Mouse (Mus musculus): ENCODE data around the gene Cacna2d2. TPM values are rescaled to one million over a fixed set of nuclear protein-coding genes. Genes with fewer than 3 reads are reported as not detected.

The Cacna2d2 gene
- polyA plus RNA-seq, 1 experiment from 2014 or later, result 0.77 TPM

DNA sequence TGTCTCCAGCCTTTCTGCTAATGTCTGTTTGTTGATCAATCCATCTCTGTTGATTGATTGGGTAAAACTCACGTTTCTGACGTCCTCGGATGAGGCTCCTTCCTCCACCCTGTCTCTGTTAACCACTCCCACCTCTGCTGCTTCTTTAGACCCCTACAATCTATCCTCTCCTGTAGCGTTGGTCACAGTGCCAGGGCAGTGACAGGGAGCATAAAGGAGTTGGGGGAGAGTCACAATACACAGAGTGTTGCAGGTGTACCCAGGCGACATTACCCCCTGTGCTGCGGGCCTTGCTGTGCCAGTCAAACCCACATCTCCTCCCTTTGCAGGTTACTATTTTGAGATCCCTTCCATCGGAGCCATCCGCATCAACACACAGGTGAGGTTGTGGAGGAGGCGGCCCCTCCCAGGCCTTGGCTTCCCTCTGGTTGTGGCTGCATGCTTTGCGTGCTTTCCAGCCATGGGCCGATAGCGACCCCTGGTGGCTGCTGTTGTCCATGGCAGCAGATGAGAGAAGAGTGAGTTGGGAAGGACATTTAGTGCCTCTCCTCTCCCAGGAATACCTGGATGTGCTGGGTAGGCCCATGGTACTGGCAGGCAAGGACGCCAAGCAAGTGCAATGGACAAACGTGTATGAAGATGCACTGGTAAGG lies 115.0 kb downstream of the Cacna2d2 start:
- peak; percentile 53 for ATAC-seq
- no peak overlapping the region for H3K4me2 ChIP-seq (ENCODE audit: low read depth, low read length)
- no peaks in the 10 kb centered on the region for H3K36me3 ChIP-seq (ENCODE audit: control insufficient read depth, insufficient read depth, low read length)
- no peaks in the 10 kb centered on the region for H3K27me3 ChIP-seq (replicated peaks; ENCODE audit: control insufficient read depth, insufficient read depth, low read length)
- no peak overlapping the region for H3K9ac ChIP-seq (ENCODE audit: low read depth, low read length)
- H3K4me1 ChIP-seq (ENCODE audit: control insufficient read depth, insufficient read depth, low read length), result no peaks in the 10 kb centered on the region
- 16% methylated on average over 14 of the region's 14 CpGs for WGBS
- H3K9me3 ChIP-seq (ENCODE audit: control insufficient read depth, low read length), result no peaks in the 10 kb centered on the region
- H3K27ac ChIP-seq (ENCODE audit: low read length), result no peak overlapping the region
- no peak overlapping the region for H3K4me3 ChIP-seq (ENCODE audit: low read length)

GRCm38 (mm10) chr9:107520331-107520730 lies 120.9 kb downstream of the Cacna2d2 start:
- WGBS, result 68% methylated on average over 6 of the region's 6 CpGs
- ATAC-seq, result no peak
- Histone ChIP-seq H3K27ac (ENCODE audit: low read length) (no peak overlapping the region), H3K36me3 (ENCODE audit: control insufficient read depth, insufficient read depth, low read length) (no peaks in the 10 kb centered on the region), H3K4me1 (ENCODE audit: control insufficient read depth, insufficient read depth, low read length) (peaks cover 24% of the 10 kb centered on the region), H3K27me3 (replicated peaks; ENCODE audit: control insufficient read depth, insufficient read depth, low read length) (peaks cover 4% of the 10 kb centered on the region; the same call in 1 of the 2 replicates), H3K9ac (ENCODE audit: low read depth, low read length) (no peak overlapping the region), H3K4me2 (ENCODE audit: low read depth, low read length) (no peak overlapping the region), H3K9me3 (ENCODE audit: control insufficient read depth, low read length) (no peaks in the 10 kb centered on the region), H3K4me3 (ENCODE audit: low read length) (no peak overlapping the region)

- H3K4me1 ChIP-seq (ENCODE audit: control insufficient read depth, insufficient read depth, low read length), result peaks cover 24% of the 10 kb centered on the region
- H3K9ac ChIP-seq (ENCODE audit: low read depth, low read length), result 0 out of 2 replicates have a peak overlapping the region, but pooled peaks have one; percentile 60
- WGBS, result 41% methylated on average over 5 of the region's 5 CpGs
- no peak overlapping the region for H3K27ac ChIP-seq (ENCODE audit: low read length)
- peaks cover 5% of the 10 kb centered on the region for H3K27me3 ChIP-seq (replicated peaks; ENCODE audit: control insufficient read depth, insufficient read depth, low read length)
- H3K36me3 ChIP-seq (ENCODE audit: control insufficient read depth, insufficient read depth, low read length), result no peaks in the 10 kb centered on the region
- H3K9me3 ChIP-seq (ENCODE audit: control insufficient read depth, low read length), result no peaks in the 10 kb centered on the region
- H3K4me2 ChIP-seq (ENCODE audit: low read depth, low read length), result peak overlapping the region; percentile 53; the same call in 1 of the 2 replicates
- no peak overlapping the region for H3K4me3 ChIP-seq (ENCODE audit: low read length)
- ATAC-seq, result no peak
These were observed 121.8 kb downstream of the Cacna2d2 start for GRCm38 (mm10) chr9:107521190-107521589.

GRCm38 (mm10) chr9:107521711-107522399 lies 122.4 kb downstream of the Cacna2d2 start:
- peaks cover 28% of the 10 kb centered on the region for H3K4me1 ChIP-seq (ENCODE audit: control insufficient read depth, insufficient read depth, low read length)
- peak overlapping the region; percentile 53 for H3K4me2 ChIP-seq (ENCODE audit: low read depth, low read length)
- H3K9me3 ChIP-seq (ENCODE audit: control insufficient read depth, low read length), result no peaks in the 10 kb centered on the region
- no peaks in the 10 kb centered on the region for H3K36me3 ChIP-seq (ENCODE audit: control insufficient read depth, insufficient read depth, low read length)
- H3K27ac ChIP-seq (ENCODE audit: low read length), result no peak overlapping the region
- H3K27me3 ChIP-seq (replicated peaks; ENCODE audit: control insufficient read depth, insufficient read depth, low read length), result peaks cover 7% of the 10 kb centered on the region
- 16% methylated on average over 25 of the region's 25 CpGs for WGBS
- H3K9ac ChIP-seq (ENCODE audit: low read depth, low read length), result peak overlapping the region; percentile 60
- peak; percentile 50 for ATAC-seq
- peak overlapping the region; percentile 31 for H3K4me3 ChIP-seq (ENCODE audit: low read length)

GRCm38 (mm10) chr9:107522400-107522711 lies 122.9 kb downstream of the Cacna2d2 start:
- Histone ChIP-seq H3K9me3 (ENCODE audit: control insufficient read depth, low read length) (no peaks in the 10 kb centered on the region), H3K27ac (ENCODE audit: low read length) (no peak overlapping the region), H3K9ac (ENCODE audit: low read depth, low read length) (peak overlapping the region; percentile 60), H3K4me1 (ENCODE audit: control insufficient read depth, insufficient read depth, low read length) (peaks cover 28% of the 10 kb centered on the region), H3K4me2 (ENCODE audit: low read depth, low read length) (peak overlapping the region; percentile 53), H3K36me3 (ENCODE audit: control insufficient read depth, insufficient read depth, low read length) (no peaks in the 10 kb centered on the region), H3K27me3 (replicated peaks; ENCODE audit: control insufficient read depth, insufficient read depth, low read length) (peaks cover 10% of the 10 kb centered on the region), H3K4me3 (ENCODE audit: low read length) (peak overlapping the region; percentile 31)
- 34% methylated on average over 2 of the region's 2 CpGs for WGBS
- ATAC-seq, result no peak

GRCm38 (mm10) chr9:107526198-107527026 lies 127.0 kb downstream of the Cacna2d2 start:
- H3K9ac ChIP-seq (ENCODE audit: low read depth, low read length), result peak overlapping the region; percentile 61
- H3K27ac ChIP-seq (ENCODE audit: low read length), result no peak overlapping the region
- 6% methylated on average over 44 of the region's 44 CpGs for WGBS
- peak; percentile 76 for ATAC-seq
- H3K4me2 ChIP-seq (ENCODE audit: low read depth, low read length), result peak overlapping the region; percentile 88
- H3K4me3 ChIP-seq (ENCODE audit: low read length), result peak overlapping the region; percentile 49
- no peaks in the 10 kb centered on the region for H3K9me3 ChIP-seq (ENCODE audit: control insufficient read depth, low read length)
- peaks cover 21% of the 10 kb centered on the region for H3K4me1 ChIP-seq (ENCODE audit: control insufficient read depth, insufficient read depth, low read length)
- no peaks in the 10 kb centered on the region for H3K36me3 ChIP-seq (ENCODE audit: control insufficient read depth, insufficient read depth, low read length)
- H3K27me3 ChIP-seq (replicated peaks; ENCODE audit: control insufficient read depth, insufficient read depth, low read length), result peaks cover 14% of the 10 kb centered on the region

GRCm38 (mm10) chr9:107533791-107534407 lies 134.5 kb downstream of the Cacna2d2 start, which contains the start of gene Tmem115:
Tmem115 (plus strand) TSS chr9:107533945.
- Histone ChIP-seq H3K4me3 (ENCODE audit: low read length) (peak within 1 kb of the TSS; percentile 82), H3K4me1 (ENCODE audit: control insufficient read depth, insufficient read depth, low read length) (peaks cover 21% of the 10 kb centered on the region), H3K9ac (ENCODE audit: low read depth, low read length) (peak within 1 kb of the TSS; percentile 92), H3K36me3 (ENCODE audit: control insufficient read depth, insufficient read depth, low read length) (peaks cover 9% of the 10 kb centered on the region; the same call in 1 of the 2 replicates), H3K27ac (ENCODE audit: low read length) (peak within 1 kb of the TSS; percentile 83), H3K27me3 (replicated peaks; ENCODE audit: control insufficient read depth, insufficient read depth, low read length) (no peaks in the 10 kb centered on the region), H3K9me3 (ENCODE audit: control insufficient read depth, low read length) (no peaks in the 10 kb centered on the region), H3K4me2 (ENCODE audit: low read depth, low read length) (peak within 1 kb of the TSS; percentile 80)
- peak; percentile 98 for ATAC-seq
- WGBS, result under 1% methylated on average over 48 of the region's 48 CpGs

GRCm38 (mm10) chr9:107534408-107535202 lies 135.2 kb downstream of the Cacna2d2 start:
- Histone ChIP-seq H3K4me3 (ENCODE audit: low read length) (peak overlapping the region; percentile 82), H3K36me3 (ENCODE audit: control insufficient read depth, insufficient read depth, low read length) (peaks cover 14% of the 10 kb centered on the region), H3K27me3 (replicated peaks; ENCODE audit: control insufficient read depth, insufficient read depth, low read length) (no peaks in the 10 kb centered on the region), H3K27ac (ENCODE audit: low read length) (peak overlapping the region; percentile 83), H3K9me3 (ENCODE audit: control insufficient read depth, low read length) (no peaks in the 10 kb centered on the region), H3K9ac (ENCODE audit: low read depth, low read length) (peak overlapping the region; percentile 92), H3K4me1 (ENCODE audit: control insufficient read depth, insufficient read depth, low read length) (peaks cover 21% of the 10 kb centered on the region), H3K4me2 (ENCODE audit: low read depth, low read length) (peak overlapping the region; percentile 80)
- no peak; the same call in 1 of the 2 replicates for ATAC-seq
- under 1% methylated on average over 40 of the region's 40 CpGs for WGBS

Data from intestine, embryonic 16.5 days (tissue).